Mouse (Mus musculus) brain, adult 2 months (tissue): ENCODE data around the gene Psrc1.

Experiments
- DNase-seq: peaks from one replicate; pipeline ENCODE4 v3.0.0; 2011; ENCODE audit warnings: low read depth, low spot score

Psrc1 gene

GRCm38 (mm10) chr3:108383485-108384354 is at the start of gene Psrc1:
Gene Psrc1 (plus strand): TSS chr3:108383839.
- DNase-seq, result peak; percentile 90

GRCm38 (mm10) chr3:108336878-108337277 is 46.8 kb upstream of the Psrc1 start:
- no peak for DNase-seq

GRCm38 (mm10) chr3:108341040-108341439 is 42.6 kb upstream of the Psrc1 start:
- peak; percentile 59 for DNase-seq

GRCm38 (mm10) chr3:108342185-108342584 is 41.5 kb upstream of the Psrc1 start:
- peak; percentile 29 for DNase-seq

- DNase-seq, result no peak
Measured at GRCm38 (mm10) chr3:108345855-108346254, 37.8 kb upstream of the Psrc1 start.

GRCm38 (mm10) chr3:108348376-108348775 is 35.3 kb upstream of the Psrc1 start:
- peak; percentile 52 for DNase-seq

GRCm38 (mm10) chr3:108355245-108355644 is 28.4 kb upstream of the Psrc1 start:
- peak; percentile 32 for DNase-seq

GRCm38 (mm10) chr3:108357051-108357450 is 26.6 kb upstream of the Psrc1 start:
- peak; percentile 56 for DNase-seq

- peak; percentile 93 for DNase-seq
Measured at GRCm38 (mm10) chr3:108358445-108358844, 25.2 kb upstream of the Psrc1 start.

GRCm38 (mm10) chr3:108360894-108361293 is 22.7 kb upstream of the Psrc1 start:
- no peak for DNase-seq

- DNase-seq, result peak; percentile 78
Measured at GRCm38 (mm10) chr3:108363626-108364025, 20.0 kb upstream of the Psrc1 start.

GRCm38 (mm10) chr3:108364270-108364995 is 19.2 kb upstream of the Psrc1 start, which contains the start of gene Mybphl:
Gene Mybphl (plus strand): TSS chr3:108364911.
- DNase-seq, result no peak

- peak; percentile 63 for DNase-seq
Measured at GRCm38 (mm10) chr3:108367173-108367572, 16.5 kb upstream of the Psrc1 start.

GRCm38 (mm10) chr3:108367828-108368227 is 15.8 kb upstream of the Psrc1 start:
- no peak for DNase-seq

- DNase-seq, result no peak
Measured at GRCm38 (mm10) chr3:108368721-108369120, 14.9 kb upstream of the Psrc1 start.

GRCm38 (mm10) chr3:108372274-108372673 is 11.4 kb upstream of the Psrc1 start:
- peak; percentile 71 for DNase-seq

GRCm38 (mm10) chr3:108372691-108373090 is 10.9 kb upstream of the Psrc1 start:
- no peak for DNase-seq

- peak; percentile 73 for DNase-seq
Measured at GRCm38 (mm10) chr3:108378875-108379663, 4.6 kb upstream of the Psrc1 start.

- DNase-seq, result no peak
Measured at GRCm38 (mm10) chr3:108380695-108381094, 2.9 kb upstream of the Psrc1 start.

GRCm38 (mm10) chr3:108381945-108382875 is 1.4 kb upstream of the Psrc1 start:
- peak; percentile 67 for DNase-seq

GRCm38 (mm10) chr3:108384425-108384824 is 786 bp downstream of the Psrc1 start:
- DNase-seq, result no peak
